Mouse (Mus musculus) liver, adult (tissue): ENCODE data around the gene Traf1.

Source experiments
- GATA4 ChIP-seq: IDR thresholded peaks from 2 replicates; pipeline ENCODE4 v1.6.1; 2014; ENCODE audit warnings: mild to moderate bottlenecking, low read length; ENCODE audit not compliant: insufficient replicate concordance

Traf1 gene

GRCm38 (mm10) chr2:34904849-34905542 is 56.6 kb downstream of the Traf1 start:
- TF ChIP-seq GATA4 = no peak

GRCm38 (mm10) chr2:34903652-34904405 is 57.7 kb downstream of the Traf1 start:
- no peak for TF ChIP-seq GATA4

- no peak for TF ChIP-seq GATA4
Measured at GRCm38 (mm10) chr2:34903191-34903590, 58.4 kb downstream of the Traf1 start.

GRCm38 (mm10) chr2:34902731-34903130 is 58.8 kb downstream of the Traf1 start:
- TF ChIP-seq GATA4 = no peak

GRCm38 (mm10) chr2:34901726-34902125 is 59.8 kb downstream of the Traf1 start:
- TF ChIP-seq GATA4 = no peak

GRCm38 (mm10) chr2:34900412-34900811 is 61.2 kb downstream of the Traf1 start:
- TF ChIP-seq GATA4 = no peak

GRCm38 (mm10) chr2:34899682-34900081 is 61.9 kb downstream of the Traf1 start:
- no peak for TF ChIP-seq GATA4

- TF ChIP-seq GATA4 = no peak
Measured at GRCm38 (mm10) chr2:34897820-34898219, 63.8 kb downstream of the Traf1 start.

GRCm38 (mm10) chr2:34896821-34897460 is 64.6 kb downstream of the Traf1 start:
- TF ChIP-seq GATA4 = no peak

- no peak for TF ChIP-seq GATA4
Measured at GRCm38 (mm10) chr2:34895503-34896113, 66.0 kb downstream of the Traf1 start.

GRCm38 (mm10) chr2:34893950-34894349 is 67.6 kb downstream of the Traf1 start:
- TF ChIP-seq GATA4 = no peak
